Mouse (Mus musculus): Measurements from ENCODE around the gene Spata21.
A peak's percentile ranks its signal among the peaks of the same experiment; 100 is the strongest.

Spata21 gene

DNA sequence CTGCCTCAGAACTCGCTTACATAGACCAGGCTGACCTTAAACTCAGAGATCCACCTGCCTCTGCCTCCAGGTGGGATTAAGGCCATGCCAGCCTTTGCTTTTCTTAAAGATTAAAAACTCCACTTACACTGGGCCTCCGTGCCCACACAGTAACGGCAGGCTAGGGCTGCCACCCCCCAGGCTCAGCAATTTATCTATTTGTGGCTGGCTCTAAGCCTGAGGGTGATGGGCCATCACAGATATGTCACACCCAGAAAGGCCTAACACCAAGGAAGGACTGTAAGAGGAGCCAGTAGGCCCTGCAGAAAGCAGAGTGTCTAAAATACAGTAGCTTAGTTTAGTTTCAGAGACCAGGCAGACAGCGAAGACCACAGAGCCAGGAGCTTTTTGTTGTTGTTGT lies 14.0 kb upstream of the Spata21 start:
- no peak for DNase-seq (ENCODE audit: low read depth, low spot score)

DNA sequence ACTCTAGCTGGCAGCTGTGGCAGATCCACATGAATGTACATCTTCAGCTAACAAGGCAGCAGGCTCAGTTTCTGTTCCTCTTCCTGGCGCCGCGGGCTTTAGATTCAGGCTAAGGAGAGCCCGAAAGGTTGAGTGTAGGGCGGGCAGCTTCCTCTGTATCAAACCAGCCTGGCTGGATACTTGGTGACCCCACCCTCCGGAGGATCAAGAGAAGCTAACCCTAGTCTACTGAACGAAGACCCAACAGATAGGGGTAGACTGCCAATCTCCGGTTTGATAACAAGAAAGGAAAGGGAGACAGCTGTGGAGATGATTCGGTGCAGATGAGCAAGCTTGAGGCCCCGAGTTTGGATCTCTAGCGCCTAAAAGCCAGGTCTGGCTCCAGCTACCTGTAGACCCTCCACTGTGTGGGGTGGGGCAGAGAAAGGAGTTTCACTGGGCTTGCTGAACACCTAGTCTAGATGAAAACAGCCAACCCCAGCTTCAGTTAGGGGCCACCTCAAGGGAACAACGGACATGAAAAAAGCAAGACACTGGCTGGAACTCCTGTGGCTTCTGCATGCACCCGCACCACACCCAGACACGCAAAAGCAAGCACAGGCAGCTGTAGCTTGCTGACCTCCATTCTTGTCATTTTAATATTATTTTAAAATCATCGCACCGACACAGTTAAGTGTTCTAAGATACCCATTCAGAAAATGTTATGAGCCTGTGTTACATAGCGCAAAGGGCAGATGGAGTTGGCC lies 11.2 kb upstream of the Spata21 start:
- DNase-seq (ENCODE audit: low read depth, low spot score): no peak

DNA sequence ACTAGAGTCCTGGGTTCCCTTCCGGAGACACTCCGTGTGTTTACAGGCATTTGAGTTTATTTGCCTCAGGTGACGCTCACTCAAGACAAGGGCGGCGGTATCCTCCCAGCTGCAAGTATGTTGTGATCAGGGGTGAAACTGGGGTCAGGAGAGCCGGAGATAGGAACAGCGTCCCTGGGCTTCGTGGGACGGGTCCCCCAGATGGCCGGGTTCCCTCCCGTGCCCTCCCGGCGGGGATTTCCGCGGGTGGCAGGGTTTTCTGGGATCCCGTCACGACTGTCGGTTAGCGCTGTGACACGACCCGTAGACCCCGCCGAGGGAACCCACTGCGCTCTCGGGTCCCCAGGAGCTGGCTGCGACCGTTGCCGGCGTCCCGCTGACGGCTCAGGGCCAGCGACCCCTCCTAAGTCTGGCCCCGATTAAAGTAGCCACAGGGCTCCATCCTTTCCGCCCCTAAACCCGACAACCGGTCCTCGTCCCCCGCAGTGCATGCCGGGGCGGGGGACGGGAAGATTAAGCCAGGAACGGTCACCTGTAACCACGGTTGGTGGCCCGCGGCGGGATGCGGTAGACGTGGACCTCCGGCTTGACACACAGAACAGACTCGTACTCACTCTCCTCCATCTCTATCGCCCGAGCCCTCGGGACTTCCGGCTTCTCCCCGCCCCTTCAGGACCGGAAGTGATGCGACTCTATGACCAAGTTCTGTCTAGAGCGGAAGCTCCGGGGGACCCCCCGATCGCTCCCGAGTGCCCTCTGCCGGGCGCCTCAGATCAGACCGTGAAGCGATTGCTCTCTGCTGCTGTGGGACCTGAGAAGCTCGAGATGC lies 10.2 kb upstream of the Spata21 start, which contains the start of gene Necap2:
Gene Necap2 (minus strand): TSS at position 677 of the 829 bp plus-strand sequence.
- peak; percentile 95 for DNase-seq (ENCODE audit: low read depth, low spot score)

DNA sequence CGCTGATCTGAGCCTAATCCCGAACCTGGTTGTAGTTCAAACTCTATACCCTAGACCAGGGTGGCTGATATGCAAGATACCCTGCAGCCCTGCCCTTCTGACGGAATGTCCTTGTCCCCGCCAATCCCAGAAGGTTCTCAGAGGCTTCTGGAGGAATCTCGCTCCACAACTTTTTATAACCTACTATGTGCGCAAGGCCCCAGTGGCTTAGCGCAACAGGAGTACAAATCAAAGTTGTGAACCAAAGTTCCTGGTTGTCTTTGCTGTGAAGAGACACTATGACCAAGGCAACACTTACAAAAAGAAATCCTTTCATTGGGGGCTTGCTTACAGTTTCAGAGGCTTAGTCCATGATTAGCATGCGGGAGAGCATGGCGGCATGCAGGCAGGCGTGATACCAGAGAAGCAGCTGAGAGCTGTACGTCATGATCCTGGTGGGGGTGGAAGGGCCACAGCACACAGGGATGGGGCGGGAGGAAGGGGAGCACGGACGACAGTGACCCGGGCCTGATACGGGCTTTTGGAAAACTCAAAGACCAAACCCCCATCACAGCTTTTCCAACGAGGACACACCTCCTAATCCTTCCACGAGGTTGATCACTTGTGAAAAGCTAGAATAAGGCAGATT lies 9.5 kb upstream of the Spata21 start:
- DNase-seq (ENCODE audit: low read depth, low spot score): no peak

DNA sequence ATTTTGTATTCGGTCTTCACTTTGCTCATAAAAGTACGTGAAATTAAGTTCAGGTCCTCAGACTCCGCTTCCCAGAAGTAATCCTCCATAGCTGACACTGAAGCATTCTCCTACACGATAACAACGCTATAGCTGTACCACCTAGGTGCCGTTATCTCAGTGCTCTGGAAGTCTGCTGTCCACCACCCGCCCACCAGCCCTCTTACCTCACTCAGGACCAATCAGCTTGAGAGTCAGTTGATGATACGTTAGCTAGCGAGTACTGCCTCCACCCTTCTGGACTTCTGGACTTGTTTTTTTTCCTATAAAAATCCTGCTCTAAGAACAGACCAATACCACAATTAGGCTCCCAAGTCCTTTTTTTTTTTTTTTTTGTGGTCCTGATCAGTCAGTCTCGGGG lies 1.3 kb upstream of the Spata21 start:
- no peak for DNase-seq (ENCODE audit: low read depth, low spot score)

DNA sequence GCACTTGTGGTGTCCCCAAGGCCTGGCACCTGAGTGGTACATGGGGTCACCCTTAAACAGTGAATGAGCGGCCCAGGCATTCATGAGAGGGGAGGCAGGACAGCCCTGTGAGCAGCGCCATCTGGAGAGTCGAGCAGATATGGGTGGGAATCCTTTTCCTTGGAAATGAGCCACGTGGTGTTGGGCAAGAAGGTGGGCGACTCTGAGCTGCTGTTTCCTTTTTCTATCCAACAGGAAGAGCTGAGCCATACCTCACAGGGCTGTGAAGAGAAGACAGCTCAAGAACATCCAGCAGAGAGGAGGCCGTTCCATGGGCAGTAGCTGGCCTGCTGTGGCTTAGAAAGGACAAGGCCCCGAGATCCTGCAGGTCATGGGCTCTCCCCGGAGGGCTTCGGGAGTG lies 581 bp downstream of the Spata21 start:
- DNase-seq (ENCODE audit: low read depth, low spot score): no peak

DNA sequence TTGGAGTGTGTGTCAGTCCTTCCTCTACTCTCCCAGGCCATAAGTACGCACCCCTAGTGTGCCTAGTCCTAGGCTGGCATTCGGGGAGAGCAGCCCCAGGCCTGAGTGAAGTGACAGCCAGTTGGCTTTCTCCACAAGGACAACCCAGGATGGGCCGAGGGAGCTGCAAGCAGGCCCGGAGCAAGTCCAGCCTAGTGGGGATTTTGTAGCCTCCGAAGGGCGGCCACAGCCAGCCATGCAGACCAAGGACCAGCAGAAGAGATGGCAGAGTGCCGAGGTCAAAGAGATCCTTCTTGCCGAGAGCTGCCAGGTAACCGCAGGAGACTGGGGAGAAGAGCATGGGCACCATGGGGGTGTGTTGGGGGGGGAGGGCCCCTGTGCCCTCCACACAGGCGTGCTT lies 6.9 kb downstream of the Spata21 start:
- DNase-seq (ENCODE audit: low read depth, low spot score): no peak

DNA sequence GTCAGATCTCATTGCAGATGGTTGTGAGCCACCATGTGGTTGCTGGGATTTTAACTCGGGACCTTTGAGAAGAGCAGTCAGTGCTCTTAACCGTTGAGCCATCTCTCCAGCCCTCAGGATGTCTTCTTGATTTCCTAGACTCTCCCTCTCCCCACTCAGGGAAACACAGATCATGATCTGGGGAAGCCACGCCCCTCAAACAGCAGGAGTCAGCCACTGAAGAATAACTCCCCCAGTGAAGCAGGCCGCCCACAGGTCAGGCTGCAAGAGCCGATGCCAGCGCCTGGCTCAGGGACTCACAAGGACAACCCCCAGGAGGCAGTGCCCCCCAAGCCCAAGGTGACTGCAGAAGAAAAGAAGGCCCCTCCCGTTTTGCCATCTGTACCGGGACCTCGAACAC lies 8.6 kb downstream of the Spata21 start:
- DNase-seq (ENCODE audit: low read depth, low spot score): no peak

DNA sequence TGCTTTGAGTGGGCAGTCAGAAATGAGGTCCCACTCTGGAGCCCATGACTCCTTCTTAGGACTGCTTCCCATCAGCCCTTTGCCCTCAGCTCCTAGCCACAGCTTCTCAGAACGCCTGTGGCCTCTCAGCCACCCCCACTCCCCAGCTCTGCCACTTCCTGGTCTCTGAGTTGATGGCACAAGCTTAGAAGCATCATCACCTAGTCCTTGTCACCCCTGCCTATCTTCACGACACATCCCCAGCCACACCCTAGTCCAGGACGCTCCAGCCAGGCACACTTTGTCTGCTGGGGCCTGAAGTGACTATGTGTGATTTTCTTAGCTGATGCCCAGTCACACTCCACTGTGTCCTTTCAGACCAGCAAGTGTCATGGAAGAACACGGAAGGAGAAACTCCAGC lies 10.8 kb downstream of the Spata21 start:
- DNase-seq (ENCODE audit: low read depth, low spot score): no peak

DNA sequence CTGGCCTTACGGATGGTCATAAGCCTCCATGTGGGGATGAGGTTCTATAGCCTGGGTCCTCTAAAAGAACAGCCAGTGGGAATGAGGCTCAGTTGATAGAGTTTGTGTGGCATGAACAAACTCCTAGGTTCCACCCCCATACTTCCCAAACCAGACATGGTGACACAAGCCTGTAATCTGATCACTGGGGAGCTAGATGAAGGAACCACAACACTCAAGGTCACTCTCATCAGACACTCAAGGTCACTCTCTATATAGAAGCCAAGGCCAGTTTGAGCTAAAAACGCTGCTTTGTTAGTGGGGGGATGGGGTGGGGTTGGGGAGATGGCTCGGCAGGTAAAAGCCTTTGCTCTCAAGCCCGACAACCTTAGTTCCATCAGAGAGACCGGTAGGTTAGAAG lies 11.8 kb downstream of the Spata21 start:
- DNase-seq (ENCODE audit: low read depth, low spot score): no peak

DNA sequence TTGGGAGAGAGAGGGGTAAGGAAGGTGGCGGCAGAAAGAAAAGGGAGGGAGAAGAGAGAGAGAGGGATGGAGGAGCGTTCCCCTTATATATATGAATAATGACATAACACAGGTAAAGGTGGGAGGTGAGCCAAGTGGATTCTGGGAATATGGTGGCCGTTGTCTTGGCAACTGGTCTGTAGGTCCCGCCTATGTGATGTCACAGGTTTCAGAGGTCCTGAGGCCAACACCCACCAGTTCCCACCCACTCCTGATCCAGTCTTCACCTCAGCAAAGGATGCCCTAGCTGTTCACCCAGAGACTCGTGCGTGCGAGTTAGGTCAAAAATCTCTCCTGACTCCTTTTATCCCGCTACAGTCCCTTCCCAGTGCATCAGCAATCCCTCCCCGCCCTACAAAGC lies 13.2 kb downstream of the Spata21 start:
- DNase-seq (ENCODE audit: low read depth, low spot score): no peak

DNA sequence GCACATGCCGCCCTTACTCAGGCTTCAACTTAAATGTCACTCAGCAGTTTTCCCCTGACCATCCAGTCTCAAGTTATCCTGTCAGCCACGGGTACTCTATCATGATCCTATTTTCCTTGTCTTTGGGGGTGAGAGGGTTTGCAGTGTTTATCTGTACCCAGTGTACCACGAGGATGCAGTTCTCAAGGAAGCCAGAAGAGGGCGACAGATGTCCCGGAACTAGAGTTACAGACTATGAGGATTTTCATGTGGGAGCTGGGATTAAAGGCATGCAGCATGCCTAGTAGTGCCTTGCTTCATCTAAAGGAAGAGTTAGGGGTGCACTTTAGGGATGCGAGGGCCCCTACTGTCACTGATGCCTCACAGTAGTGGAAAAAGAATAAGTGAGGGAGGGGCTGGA lies 13.7 kb downstream of the Spata21 start:
- DNase-seq (ENCODE audit: low read depth, low spot score): no peak

DNA sequence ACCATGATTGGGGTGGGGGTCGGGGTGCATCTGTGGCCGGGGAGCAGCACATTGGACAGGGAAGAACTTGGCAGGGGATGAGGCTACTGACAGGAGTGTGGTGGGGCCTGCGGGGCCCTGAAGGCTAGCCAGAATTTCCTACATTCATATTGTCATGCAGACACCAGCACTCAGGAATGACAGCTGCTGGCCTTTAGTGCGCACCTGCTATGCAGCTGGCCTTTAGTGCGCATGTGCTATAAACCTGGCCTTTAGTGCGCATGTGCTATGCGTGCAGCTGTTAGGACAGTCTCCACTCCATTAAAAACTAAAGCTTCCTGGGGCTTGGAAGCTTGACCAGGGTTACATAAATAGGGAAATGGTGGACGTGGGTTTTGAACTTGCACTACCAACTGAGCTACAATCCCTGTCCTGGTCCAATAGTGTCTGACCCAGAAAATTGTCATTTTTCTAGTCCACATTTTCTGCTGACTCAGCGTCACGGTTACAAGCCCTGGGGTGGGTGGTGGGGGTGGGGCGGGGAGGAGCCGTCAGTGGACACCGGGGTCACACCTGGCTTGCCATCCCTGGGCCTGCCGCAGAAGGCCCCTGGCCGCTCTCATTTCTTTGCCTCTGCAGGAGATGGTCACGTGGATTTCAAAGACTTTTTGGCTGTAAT lies 18.5 kb downstream of the Spata21 start:
- no peak for DNase-seq (ENCODE audit: low read depth, low spot score)

DNA sequence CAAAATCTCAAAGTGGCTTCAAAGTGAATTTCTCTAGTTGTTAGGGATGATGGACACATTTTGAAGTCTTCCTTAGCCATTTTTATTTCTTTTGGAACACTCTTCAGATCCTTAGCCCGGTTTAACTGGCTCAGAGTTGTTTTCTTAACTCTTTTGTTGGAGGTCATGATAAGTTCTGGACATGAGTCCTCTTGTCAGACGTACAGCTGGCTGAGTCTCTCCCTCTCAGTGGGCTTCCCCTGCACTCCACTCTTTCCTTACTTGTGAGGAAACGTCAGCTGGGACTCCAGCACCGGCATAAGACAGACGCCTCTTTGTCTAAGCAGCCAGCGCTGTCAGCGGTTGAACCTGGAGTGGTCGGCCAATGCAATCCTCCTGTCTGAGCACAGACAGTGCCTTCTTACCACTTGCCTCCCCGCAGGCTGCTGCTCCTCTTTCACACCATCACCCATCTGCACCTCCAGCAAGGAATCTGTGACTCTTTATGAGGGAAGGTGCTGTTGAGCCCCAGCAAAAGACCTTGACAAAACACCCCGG lies 20.1 kb downstream of the Spata21 start:
- DNase-seq (ENCODE audit: low read depth, low spot score): no peak

DNA sequence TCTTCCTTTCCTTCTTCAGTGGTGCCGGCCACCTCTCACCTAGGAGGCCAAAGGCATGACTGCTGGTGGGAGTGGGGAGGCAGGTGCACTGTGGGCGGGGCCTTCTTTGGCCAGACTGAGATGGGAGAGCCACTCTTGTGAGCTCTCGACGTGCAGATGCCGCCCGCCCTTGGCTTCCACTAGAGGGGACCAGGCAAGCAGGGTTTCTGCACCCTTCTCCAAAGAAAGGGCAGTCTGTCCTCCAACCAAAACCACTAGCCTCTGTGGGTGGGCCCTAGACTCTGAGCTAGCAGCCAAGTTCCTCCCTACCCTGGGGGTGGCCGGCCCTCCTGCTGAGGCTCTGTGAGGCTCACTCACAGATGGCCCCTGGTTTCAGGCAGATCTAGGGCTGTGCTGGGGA lies 25.7 kb downstream of the Spata21 start:
- DNase-seq (ENCODE audit: low read depth, low spot score): no peak

DNA sequence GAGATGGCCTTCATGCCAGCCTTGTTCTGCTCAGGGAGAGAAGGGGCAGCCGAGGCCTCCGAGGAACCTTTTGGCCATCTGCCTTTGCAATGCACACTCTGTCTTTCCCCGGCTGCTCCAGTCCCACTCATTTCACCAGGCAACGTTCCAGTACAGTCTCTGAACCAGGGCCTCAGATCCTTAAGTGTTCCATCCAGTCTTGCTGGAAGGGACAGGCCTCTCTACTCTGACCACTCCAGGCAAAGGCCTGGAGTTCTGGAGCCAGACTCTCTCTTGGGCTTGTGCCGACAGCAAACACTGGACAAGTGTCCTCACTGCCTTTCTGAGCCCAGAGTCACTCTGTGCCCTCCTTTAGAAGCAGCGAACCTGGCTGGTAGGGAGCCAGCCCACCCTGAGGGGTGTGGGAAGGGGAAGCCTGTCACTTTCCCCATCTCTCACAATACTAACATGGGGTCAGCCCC lies 26.4 kb downstream of the Spata21 start:
- DNase-seq (ENCODE audit: low read depth, low spot score): no peak

DNA sequence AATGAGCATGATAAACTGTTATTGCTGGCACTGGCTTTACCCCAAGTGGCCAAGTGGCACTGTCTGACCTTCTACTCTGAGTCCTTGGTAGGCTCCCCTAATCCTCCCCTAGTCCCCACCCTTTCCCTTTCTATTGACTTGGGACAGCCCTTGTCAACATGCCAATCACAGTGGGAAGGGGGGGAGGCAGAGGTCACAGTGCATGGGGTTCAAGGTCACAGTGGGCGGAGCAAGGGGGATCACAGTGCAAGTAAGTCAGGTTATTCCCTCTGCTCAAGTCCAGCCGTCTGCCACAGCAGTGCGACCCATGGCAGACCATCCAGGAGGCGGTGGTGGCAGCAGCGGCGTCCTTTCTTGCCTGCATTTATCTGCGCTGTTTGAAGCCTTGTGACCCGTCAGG lies 27.3 kb downstream of the Spata21 start:
- no peak for DNase-seq (ENCODE audit: low read depth, low spot score)

DNA sequence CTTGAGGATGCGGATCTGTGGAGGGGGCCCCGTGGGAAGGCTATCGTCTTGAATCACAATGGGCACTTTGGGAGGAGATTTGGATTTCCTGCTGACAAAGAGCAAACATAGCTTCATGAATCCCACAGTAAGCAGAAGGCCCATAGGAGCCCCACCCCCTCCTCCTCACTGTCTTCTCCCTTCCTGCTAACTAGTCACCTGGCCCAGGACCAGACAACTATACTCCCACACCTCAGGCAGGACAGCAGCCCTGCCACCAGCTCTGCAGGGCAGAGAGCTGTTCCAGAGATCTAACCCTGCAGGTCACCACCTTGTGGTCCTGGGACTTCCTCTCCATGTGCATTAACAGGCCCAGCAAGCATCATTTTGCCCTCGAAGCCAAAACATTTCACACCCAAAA lies 30.6 kb downstream of the Spata21 start:
- no peak for DNase-seq (ENCODE audit: low read depth, low spot score)

DNA sequence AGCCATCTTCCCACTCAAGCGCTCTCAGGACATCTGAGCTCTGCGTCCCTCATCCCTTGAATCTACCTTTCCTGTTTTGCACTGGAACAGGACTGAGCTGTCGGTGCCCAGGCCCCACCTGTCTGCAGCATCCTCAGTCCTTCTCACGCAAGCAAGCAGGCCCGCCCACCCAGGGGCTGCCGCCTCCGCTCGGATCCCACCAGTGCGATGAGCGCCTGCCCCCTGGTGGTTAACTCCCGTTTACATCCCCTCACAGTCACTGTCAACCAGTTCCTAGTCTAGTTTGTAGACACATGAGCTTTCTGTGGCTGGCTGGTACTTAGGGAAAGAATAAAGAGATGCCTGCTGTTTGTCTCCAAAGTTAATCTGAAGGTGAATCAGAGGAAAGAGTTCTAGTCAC lies 32.6 kb downstream of the Spata21 start:
- no peak for DNase-seq (ENCODE audit: low read depth, low spot score)

DNA sequence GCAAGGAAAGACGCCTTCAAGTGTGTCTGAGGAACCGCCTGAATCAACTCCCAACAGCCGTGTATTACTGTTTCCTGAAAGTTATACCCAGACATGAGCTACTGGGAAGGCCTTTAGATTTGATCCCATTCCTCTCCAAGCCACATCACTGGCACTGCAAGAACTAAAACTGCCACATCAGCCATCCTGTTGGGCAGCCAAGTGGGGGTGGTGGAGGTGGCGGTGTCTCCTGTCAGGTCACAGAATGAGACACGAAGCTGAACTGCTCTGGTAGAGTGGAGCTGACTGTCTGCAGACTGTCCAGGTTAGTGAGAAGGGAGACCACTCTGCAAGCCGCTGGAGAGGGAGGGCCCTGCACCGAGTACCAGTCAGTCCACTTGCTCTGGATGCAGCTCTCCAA lies 34.5 kb downstream of the Spata21 start:
- DNase-seq (ENCODE audit: low read depth, low spot score): no peak

DNA sequence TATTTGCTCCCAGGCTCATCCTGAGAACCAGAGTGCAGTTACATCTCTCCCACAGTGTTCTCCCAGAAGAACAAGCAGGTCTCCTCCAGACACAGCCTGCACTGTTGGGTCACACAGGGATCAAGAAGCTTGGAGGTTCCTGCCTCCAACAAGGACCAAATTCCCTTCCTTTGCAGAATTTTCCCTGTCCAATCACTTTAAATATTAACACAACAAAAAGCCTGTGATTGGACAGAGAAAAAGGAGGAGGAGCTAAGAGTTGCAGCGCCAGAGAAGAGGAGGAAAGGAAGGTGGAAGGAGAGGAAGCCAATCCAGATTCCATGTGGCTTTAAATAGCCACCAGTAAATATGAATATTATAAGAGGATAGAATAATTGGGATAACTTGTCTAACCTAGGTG lies 34.9 kb downstream of the Spata21 start:
- no peak for DNase-seq (ENCODE audit: low read depth, low spot score)

DNA sequence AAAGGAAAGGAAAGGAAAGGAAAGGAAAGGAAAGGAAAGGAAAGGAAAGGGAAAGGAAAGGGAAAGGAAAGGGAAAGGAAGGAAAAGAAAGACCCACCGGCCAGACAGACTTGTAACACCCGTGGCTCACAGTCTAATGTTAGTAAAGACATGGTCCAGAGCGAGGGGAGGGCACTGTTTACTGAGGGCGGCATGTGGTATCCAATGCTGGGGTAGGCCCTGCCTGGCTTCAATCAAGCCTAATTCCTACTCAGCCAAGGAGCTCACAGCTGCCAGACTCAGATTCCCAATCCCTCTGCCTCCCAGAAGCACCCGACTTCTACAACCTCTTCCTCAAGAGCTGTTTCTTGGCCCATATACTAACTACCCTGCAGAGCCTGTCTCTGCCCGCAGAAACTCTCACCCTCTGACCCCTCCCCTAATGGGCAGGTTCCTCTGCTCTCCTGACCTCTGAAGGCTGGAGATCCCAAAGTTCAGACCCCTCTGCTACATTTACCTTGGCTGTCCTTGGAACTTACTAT lies 41.1 kb downstream of the Spata21 start:
- no peak for DNase-seq (ENCODE audit: low read depth, low spot score)

Measured in retina, adult 2 months (tissue).